Mouse (Mus musculus) E14TG2a.4 (cell line): ENCODE measurements around the gene Ap2b1.

Experiments used
- H3K27me3 ChIP-seq: 2 replicates; pipeline ENCODE4 v1.6.1; 2014; ENCODE audit warnings: low read length, control low read depth; ENCODE audit not compliant: insufficient read depth
- H3K36me3 ChIP-seq: 2 replicates; pipeline ENCODE4 v1.6.1; 2014; ENCODE audit warnings: low read length, control low read depth; ENCODE audit not compliant: insufficient read depth
- H3K4me1 ChIP-seq: replicated peaks from 2 replicates; pipeline ENCODE4 v1.6.1; 2014; ENCODE audit warnings: low read depth, low read length, control low read depth
- H3K4me3 ChIP-seq: replicated peaks from 2 replicates; pipeline ENCODE4 v1.5.1; 2014; ENCODE audit warnings: mild to moderate bottlenecking, low read length
- H3K9me3 ChIP-seq: 2 replicates; pipeline ENCODE4 v1.6.1; 2014; ENCODE audit warnings: low read length, control low read depth
- CTCF ChIP-seq: conservative IDR thresholded peaks from 2 replicates; pipeline ENCODE4 v1.5.1; 2014; ENCODE audit warnings: low read length
- NANOG ChIP-seq: IDR thresholded peaks from 2 replicates; pipeline ENCODE4 v1.6.1; 2014; ENCODE audit warnings: borderline replicate concordance, low read length, mixed read lengths
- POU5F1 ChIP-seq: IDR thresholded peaks from 2 replicates; pipeline ENCODE4 v1.6.1; 2014; ENCODE audit warnings: low read length, borderline replicate concordance

Gene Ap2b1

DNA sequence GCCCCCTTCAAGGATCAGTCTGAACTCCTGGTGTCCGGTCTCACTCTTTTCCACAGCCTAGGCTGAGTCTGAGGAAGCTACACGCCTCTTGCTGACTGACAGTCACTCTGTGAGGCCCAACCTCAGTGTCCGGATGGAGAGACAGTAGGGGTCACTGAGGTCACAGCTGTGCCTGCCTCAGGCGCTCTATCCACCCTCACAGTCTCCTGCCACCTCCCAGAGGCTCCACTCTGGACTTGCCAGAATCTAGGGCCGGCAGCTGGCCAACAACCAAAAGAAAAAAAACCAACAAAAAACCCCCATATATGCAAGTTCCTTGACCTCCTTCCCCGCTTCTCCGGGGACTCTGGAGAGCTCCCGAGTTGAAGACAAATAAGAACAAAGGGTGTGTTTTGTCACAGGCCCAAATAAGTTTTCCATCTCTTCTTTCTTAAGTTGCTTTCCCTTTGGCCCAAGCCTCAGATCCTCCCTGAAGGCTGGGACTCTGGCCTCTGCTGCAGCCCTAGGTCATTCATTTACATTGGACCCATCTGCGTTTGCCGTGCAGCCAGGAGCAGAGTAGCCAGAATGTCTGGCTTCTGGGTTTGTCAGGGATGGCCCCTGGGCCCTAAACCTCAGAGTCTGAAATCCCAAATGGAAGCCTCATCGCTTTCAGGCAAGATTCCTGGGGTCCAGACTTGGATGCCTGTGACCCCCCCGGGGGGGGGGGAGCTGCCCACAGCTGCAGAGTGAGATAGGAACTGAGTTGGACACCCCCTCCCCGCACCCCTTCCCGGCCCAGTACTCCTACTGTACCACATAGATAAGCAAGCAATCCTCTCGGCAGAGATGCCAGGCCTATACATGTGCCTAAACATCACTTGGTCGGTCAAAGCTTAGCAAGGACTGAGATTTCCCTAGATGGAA, 149.4 kb downstream of the Ap2b1 start:
- H3K4me1 ChIP-seq, result peaks cover 63% of the 10 kb centered on the region
- TF ChIP-seq POU5F1 (no peak), CTCF (no peak), NANOG (no peak)
- H3K9me3 ChIP-seq, result no peaks in the 10 kb centered on the region
- no peaks in the 10 kb centered on the region for H3K36me3 ChIP-seq
- H3K4me3 ChIP-seq, result 0 out of 2 replicates have a peak overlapping the region, but pooled peaks have one; percentile 41
- peaks cover 42% of the 10 kb centered on the region for H3K27me3 ChIP-seq

DNA sequence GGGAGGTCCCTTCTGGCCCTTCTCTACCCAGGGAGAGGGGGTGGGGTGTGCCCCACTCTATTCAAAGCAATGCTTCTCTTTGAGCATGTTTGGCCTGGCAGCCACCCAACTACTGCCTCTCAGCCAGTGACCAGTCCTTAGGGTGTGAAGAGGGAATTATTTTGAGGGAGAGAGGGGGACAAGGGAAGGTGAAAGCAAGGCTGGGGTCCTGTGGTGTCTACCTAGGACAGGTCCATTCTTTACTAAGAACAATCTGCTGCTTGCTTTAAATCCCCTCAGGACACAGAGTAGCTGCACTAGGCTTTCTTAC, 150.1 kb downstream of the Ap2b1 start:
- Histone ChIP-seq H3K36me3 (no peaks in the 10 kb centered on the region), H3K9me3 (no peaks in the 10 kb centered on the region), H3K4me1 (peaks cover 57% of the 10 kb centered on the region), H3K27me3 (peaks cover 36% of the 10 kb centered on the region), H3K4me3 (0 out of 2 replicates have a peak overlapping the region, but pooled peaks have one; percentile 41)
- TF ChIP-seq CTCF (no peak), POU5F1 (no peak)

DNA sequence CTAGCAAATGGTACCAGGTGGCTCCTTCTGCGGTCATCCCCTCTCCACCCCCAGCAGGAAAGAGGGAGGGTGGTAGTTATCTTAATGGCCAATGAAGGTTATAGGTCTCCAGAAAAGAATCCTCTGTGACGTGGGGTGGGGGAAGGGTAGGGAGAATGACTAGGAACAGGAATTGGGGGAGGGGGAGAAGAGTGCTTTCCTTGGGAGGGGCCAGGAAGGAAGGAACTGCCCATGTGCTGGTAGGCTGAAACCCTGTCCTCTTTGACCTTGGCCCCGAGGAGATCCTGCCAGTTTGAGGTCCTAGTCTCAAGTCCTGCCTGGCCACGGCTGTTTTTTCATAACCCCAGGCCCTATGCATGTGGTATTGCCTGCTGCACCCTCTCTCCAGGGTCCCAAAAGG, 150.5 kb downstream of the Ap2b1 start:
- peaks cover 33% of the 10 kb centered on the region for H3K27me3 ChIP-seq
- H3K9me3 ChIP-seq, result no peaks in the 10 kb centered on the region
- H3K36me3 ChIP-seq, result no peaks in the 10 kb centered on the region
- TF ChIP-seq POU5F1 (no peak), CTCF (no peak), NANOG (no peak)
- H3K4me1 ChIP-seq, result peaks cover 54% of the 10 kb centered on the region
- peak overlapping the region; percentile 41 for H3K4me3 ChIP-seq

DNA sequence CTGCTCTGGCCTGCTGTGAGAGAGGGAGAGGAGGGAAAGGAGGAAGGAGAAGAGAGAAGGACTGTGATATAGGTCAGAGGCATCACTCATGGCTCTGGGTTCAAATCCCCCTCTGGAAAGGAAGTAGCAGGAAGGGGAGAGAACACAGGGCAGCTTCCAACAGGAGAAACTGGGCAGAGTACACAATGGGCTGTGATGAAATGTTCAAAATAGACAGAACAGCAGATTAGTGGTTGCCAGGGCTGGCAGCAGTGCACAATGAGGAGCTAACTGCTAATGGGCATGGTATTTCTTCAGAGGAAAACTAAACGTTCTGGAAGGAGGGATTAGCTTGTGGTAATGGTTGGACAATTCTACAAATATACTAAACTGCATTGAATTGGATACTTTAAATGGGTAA, 151.7 kb downstream of the Ap2b1 start:
- H3K36me3 ChIP-seq, result no peaks in the 10 kb centered on the region
- H3K4me3 ChIP-seq, result no peak overlapping the region
- no peak for TF ChIP-seq POU5F1

DNA sequence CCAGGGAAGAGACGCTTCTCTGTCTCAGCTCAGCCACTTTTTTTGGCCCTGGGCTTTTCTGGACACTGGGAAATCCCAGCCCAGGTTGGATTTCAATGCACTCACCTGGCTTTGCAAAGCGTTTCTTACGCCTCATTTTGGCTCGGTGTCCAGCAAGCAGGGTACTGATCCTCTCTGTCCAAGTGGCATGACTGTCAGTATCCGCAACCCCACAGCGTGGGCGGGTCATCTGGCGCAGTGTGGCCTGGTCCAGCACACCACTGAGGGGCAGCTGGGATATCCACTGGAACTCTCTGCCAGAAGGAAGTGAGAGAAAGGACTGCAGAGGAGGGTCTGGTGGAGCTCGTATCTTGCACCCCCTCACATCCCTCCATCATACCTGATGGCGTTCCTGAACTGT, 152.5 kb downstream of the Ap2b1 start:
- H3K4me3 ChIP-seq, result peak overlapping the region; percentile 49
- no peaks in the 10 kb centered on the region for H3K36me3 ChIP-seq
- H3K9me3 ChIP-seq, result no peaks in the 10 kb centered on the region
- H3K4me1 ChIP-seq, result peaks cover 61% of the 10 kb centered on the region
- peaks cover 13% of the 10 kb centered on the region for H3K27me3 ChIP-seq
- TF ChIP-seq NANOG, result no peak
- no peak for TF ChIP-seq POU5F1
- no peak for TF ChIP-seq CTCF

More for the DNA sequence above, 151.7 kb downstream of the Ap2b1 start:
- Histone ChIP-seq H3K4me1 (peaks cover 54% of the 10 kb centered on the region), H3K9me3 (no peaks in the 10 kb centered on the region), H3K27me3 (peaks cover 20% of the 10 kb centered on the region)

DNA sequence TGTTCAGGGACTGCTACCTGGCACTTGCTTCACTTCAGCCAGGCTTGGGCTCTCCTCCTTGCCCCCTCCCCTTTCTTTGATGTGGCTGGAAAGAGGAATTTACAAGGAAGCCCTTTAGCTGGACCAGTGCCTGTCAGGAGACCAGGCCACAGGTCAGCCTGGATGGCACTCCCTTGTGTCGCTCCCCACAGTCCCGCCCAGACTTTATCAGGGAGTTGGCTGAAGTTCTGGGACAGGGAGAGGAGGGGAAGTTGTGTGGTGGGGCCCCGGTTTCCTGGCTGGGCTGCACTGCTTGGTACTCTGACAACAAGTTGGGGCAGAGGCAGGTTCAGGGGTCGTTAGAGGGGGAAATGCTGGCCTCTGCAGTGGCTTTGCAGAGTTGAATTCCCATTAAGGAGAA, 155.7 kb downstream of the Ap2b1 start:
- Histone ChIP-seq H3K4me3 (peak overlapping the region; percentile 20; the same call in 1 of the 2 replicates), H3K9me3 (no peaks in the 10 kb centered on the region), H3K36me3 (no peaks in the 10 kb centered on the region), H3K4me1 (peaks cover 34% of the 10 kb centered on the region), H3K27me3 (peaks cover 6% of the 10 kb centered on the region; the same call in 1 of the 2 replicates)
- TF ChIP-seq NANOG (no peak), CTCF (no peak), POU5F1 (no peak)
